Mouse (Mus musculus): ENCODE results near the gene Ptpro. TPM values are rescaled to one million over a fixed set of nuclear protein-coding genes. Genes with fewer than 3 reads are reported as not detected.

Ptpro gene
- total RNA-seq, 4 experiments from 2014 or later, result 1.6 to 3.4 (median 2.1) TPM

GRCm38 (mm10) chr6:137294973-137295820 lies 43.1 kb downstream of the Ptpro start:
- DNase-seq (ENCODE audit: low spot score), result no peak

- DNase-seq (ENCODE audit: low spot score), result no peak
Observed at GRCm38 (mm10) chr6:137302561-137302960, 50.4 kb downstream of the Ptpro start.

DNA sequence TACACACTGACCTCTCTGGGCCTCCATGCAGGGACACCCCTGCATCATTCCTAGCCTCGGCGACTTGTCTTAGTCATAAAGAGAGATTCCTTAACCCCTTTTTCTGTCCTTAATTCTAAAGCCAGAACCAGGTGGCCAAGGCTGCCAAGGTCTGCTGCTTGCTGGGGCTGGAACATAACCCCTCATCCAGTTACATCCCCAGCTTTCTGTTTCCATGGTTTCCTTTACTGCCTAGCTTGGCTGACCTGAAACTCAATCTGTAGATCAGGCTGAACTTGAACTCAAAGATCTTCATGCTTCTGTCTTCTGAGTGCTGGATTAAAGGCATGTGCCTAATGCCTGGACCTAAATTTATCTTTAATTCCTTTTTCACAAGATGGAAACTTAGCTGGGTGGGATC lies 51.7 kb downstream of the Ptpro start:
- DNase-seq (ENCODE audit: low spot score), result no peak

- no peak for DNase-seq (ENCODE audit: low spot score)
Observed at GRCm38 (mm10) chr6:137315265-137315664, 63.1 kb downstream of the Ptpro start.

- no peak for DNase-seq (ENCODE audit: low spot score)
Observed at GRCm38 (mm10) chr6:137316358-137316757, 64.2 kb downstream of the Ptpro start.

DNA sequence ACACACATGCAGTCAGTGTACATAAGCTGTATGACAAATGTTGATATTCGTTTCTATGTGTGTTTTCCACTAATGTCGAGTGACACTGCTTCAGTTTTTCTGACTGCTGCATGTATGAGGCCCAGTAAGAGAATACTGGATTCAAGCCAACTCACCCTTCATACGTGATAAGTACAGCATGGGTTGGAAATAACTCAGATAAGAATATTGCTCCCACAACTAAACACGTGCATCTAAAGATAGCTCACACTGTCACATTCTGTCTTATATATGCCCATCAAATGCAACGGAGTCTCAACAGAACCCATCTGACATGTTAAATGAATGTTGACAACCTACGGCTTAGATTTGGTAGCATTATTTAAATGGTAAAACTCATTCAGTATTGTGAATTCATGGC lies 65.4 kb downstream of the Ptpro start:
- DNase-seq (ENCODE audit: low spot score), result no peak

- no peak for DNase-seq (ENCODE audit: low spot score)
Observed at GRCm38 (mm10) chr6:137318242-137318861, 66.2 kb downstream of the Ptpro start.

DNA sequence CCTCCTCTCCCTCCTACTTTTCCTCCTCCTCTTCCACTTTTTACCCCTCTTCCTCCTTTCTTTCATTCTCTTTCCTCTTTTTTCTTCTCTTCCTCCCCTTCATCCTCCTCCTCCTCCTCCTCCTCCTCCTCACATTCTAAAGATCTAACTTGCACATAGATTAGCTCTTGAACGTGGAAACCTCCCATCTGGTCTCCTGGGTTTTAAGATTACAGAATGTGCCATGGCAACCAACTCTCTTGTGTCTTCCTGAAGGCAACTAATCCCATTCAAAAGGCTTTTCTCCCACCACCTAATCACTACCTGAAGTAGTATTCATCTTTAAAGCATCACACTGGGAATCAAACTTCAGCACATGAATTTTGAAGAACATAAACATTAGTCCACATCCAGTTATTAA lies 67.5 kb downstream of the Ptpro start:
- DNase-seq (ENCODE audit: low spot score), result no peak

DNA sequence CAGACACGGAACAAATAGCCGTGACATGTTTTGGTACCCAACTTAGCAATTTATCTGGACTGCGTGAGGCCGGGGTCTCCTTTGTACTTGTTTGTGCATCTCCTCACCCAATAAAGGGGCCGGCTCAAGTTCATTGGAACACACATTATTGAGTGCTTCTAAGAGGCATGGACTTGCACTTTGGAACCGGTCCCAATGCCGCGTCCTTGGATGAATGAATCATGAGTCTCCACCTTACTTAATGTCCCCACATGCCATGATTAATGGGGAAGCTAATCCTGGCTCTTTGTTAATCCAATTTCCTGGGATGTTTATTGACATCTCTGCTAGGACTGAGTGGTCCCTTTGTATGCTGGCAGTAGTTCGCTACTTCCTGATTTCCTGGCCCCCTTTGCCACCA lies 75.6 kb downstream of the Ptpro start:
- DNase-seq (ENCODE audit: low spot score), result no peak

- no peak for DNase-seq (ENCODE audit: low spot score)
Observed at GRCm38 (mm10) chr6:137328228-137328627, 76.1 kb downstream of the Ptpro start.

GRCm38 (mm10) chr6:137330782-137331181 lies 78.7 kb downstream of the Ptpro start:
- no peak for DNase-seq (ENCODE audit: low spot score)

DNA sequence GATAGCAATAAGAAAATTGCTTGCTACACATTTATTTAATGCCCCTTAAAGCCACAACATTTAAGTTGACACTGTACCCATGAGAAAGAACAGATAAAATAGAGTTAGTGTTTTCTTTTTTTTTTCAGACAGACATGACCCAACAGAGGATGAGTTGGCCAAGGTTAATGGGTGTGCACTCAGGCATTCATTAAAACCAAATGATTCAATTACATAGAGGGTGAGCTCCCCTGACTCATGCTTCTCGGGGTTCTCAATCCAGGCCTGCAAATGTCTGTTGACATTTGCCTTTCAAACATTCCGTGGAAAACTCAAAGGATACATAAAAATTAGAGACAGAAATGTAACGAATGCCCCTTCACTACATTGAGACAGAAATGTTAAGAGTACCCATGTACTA lies 79.7 kb downstream of the Ptpro start:
- DNase-seq (ENCODE audit: low spot score), result no peak

DNA sequence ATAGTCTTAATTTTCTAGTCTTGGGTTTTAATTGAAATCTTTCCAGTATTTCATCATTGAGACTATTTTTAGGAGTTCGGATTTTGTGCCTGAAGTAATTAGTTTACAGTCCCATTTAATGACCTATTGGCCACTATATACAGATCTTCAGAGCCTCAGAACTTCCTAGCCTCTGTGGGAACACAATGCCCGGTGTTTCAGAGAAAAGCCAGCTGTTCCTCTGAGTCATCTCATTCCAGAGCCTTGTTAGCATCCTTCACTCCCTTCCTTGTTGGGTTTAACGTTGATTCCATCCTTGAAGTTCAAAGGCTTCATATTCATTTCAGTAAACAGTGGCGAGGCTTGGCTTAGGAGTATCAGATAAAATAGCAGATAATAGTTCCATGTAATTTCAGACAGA lies 87.0 kb downstream of the Ptpro start:
- no peak for DNase-seq (ENCODE audit: low spot score)

DNA sequence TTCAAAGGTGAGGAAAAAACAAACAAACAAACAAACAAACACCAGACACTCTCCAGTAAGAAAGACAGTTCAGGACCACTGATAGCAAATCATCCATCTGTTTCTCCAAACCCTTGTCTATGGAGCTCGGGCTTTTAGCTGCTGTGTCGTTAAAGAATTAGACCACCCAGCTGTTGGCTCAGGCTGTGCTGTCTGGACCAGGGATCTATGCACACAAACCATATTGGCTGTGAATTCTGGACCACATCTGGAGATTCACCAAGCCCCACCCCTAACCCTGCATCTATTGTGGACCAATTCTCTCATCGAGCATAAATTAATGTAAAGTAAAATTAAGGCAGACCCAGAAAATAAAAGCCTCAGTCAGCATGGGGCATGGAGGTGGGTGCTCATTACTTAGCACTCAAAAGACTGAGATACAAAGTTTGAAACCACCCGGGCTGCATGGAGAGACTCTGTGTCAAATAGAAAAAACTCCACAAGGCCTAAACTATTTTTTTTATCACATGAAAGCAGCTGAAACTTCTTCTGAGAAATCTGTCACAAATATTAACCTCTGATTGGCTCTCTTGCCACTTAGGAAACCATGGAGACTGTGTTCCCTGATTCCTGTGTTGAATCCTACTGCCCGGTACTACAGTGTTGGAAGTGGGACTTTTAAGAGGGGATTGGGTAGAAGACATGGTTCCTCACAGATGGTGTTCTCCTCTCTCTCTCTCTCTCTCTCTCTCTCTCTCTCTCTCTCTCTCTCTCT lies 91.7 kb downstream of the Ptpro start:
- DNase-seq (ENCODE audit: low spot score), result no peak

DNA sequence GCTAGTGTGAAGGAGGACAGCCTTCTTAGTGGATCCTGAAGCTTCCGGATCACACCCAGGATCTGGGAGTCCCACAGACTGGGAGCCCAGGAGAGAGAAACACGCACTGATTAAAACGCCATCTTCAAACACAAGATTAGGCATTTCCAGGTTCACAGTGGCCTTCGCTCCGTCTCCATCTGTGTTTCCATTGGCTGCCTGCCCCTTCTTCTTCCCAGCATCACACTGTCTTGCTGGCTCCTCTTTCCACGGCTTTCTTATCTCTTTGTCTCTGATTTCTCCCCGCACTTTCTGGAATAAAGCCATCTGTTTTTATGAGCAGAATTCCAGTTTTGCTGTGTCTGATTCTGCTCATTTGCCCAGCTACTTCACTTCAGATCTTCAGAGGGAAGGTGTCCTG lies 108.0 kb downstream of the Ptpro start:
- DNase-seq (ENCODE audit: low spot score), result no peak

- DNase-seq (ENCODE audit: low spot score), result no peak
Observed at GRCm38 (mm10) chr6:137362216-137362615, 110.1 kb downstream of the Ptpro start.

DNA sequence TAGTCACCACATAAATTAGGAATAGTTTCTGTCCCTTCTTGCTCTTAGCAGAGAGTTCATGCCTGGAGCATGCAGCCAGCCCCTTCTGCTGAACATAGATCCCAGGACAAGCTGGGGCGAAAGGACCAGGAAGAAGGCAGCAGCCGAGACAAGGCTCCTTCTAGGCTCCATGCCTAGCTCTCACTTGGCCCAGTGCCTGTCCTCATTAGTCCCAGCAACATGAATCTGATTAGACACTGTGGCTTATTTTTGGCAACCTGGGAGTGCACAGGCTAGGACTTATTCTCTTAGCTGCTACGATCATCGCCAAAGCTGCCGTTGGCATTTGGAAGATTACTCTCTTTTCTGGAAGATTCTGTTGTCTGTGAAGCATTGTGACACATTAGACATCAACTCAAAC lies 112.6 kb downstream of the Ptpro start:
- DNase-seq (ENCODE audit: low spot score), result peak; percentile 14

DNA sequence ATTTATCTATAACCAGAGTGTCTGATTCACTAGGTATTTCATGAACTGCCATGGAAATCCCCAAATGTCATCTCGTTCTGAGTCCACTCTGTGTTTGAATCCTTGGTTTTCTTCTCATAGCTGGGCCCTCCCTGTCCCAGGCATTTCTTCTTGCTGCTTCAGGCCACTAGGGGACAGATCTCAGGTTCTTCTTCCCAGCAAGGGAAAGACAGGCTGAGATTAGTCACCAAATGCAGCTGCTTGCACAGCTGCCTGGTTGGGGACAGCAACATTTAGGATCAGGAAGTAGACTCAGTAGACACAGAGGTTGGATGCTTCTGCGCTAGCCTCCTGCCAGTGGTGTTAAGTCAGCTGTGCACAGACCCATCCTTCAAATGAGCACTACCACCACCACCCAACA lies 113.5 kb downstream of the Ptpro start:
- DNase-seq (ENCODE audit: low spot score), result no peak

GRCm38 (mm10) chr6:137370745-137371144 lies 118.6 kb downstream of the Ptpro start:
- no peak for DNase-seq (ENCODE audit: low spot score)

DNA sequence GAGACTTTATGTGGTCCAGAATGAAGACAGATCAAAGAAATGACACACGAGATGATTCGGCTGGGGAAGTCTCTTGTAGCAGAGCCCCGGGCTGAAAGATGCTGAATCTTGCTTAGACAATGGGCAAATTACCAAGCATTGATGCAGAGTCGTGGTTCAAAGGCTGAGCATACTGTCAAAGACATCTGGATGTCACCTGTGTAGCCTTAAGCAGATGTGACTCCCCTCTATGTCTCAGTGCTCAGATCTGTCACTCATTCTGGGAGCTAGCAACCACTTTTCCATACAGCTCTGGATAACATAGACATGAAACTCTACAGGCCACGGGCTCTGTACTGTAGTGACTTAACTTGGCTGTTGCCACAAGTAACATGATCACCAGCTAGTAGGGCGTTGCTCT lies 119.3 kb downstream of the Ptpro start:
- no peak for DNase-seq (ENCODE audit: low spot score)

GRCm38 (mm10) chr6:137373920-137374319 lies 121.8 kb downstream of the Ptpro start:
- no peak for DNase-seq (ENCODE audit: low spot score)

GRCm38 (mm10) chr6:137382546-137382945 lies 130.4 kb downstream of the Ptpro start:
- DNase-seq (ENCODE audit: low spot score), result no peak

DNA sequence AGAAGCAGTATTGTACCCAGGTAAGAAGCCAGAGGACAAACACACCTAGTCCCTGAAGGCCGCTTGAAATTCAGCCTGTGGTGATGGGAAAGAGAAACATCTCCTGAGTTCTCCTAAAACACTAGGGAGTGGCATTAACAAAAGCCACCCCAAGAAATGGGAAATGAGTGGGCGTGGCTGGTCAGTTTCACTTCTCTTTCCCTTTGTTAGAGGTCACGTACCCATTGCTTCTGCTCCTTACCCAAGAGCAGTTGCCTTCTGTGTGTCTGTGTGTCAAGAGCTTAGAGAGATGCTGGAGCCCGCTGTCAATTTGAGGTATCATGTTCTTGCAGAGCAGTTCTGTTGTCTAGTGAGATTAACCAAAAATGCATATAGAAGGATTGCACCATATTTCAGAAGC lies 134.2 kb downstream of the Ptpro start:
- DNase-seq (ENCODE audit: low spot score), result peak; percentile 44
